Mouse (Mus musculus) kidney, postnatal 4 days (tissue): ENCODE results near the gene Gal.

ENCODE experiments used
- DNase-seq, 2 experiments: peaks; one replicate each; pipeline ENCODE4 v3.0.0; 2021; ENCODE audit warnings: mixed read lengths in 2 of 2

Gal gene

DNA sequence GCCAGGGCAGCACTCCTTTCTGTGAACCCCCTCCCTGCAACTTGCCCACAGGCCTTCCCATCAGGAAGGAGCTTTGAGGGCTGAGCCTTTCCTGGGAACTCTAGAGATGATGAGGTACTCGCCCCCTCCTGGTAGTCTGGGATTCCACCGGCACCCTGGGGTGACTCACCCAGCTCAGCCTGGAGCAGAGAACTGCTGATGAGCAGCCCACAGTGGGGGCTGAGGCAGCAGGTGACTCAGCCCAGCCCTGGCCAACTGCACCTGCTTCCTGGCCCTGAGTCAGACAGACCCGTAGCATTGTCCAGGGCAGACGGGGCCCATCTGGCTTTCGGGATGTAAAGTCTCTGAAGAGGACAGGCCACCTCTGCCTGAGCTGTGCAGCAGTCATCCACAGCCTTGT is 4.9 kb upstream of the Gal start:
- DNase-seq = peak in 1 of 2 experiments; percentile 13

DNA sequence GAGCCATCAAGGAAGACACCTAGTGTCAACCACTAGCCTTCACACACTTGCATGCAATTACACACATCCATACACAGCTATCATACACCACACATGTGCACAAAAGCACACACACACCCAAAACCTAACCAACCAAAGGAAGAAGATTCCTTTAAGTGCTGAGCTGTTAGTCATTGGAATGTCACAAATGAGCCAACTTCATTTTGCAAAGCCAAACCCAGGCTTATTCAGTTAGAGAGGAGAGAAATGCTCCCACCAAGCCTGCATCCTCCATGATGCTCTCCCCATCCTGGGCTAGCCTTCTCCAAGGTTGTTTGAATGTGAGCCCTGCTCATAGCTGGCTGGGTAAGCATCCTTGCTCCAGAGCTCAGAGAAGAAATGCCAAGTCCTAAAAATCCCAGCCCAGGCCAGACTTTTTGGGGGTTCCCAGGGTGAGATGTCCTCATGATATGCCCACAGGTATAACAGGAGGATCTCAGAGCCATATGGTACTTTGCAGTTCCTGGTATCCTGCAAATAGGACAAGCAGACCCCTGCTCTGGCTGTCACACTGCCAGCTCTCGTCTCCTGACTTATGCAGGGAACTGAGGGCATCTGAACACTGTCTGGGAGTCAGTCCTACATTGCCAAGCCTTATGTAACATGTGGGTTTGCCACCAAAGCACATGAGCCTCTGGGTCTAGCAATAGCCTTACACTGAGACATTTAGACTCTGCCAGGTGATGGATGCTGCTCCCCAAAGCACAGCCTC is 8.6 kb downstream of the Gal start:
- no peak for DNase-seq

DNA sequence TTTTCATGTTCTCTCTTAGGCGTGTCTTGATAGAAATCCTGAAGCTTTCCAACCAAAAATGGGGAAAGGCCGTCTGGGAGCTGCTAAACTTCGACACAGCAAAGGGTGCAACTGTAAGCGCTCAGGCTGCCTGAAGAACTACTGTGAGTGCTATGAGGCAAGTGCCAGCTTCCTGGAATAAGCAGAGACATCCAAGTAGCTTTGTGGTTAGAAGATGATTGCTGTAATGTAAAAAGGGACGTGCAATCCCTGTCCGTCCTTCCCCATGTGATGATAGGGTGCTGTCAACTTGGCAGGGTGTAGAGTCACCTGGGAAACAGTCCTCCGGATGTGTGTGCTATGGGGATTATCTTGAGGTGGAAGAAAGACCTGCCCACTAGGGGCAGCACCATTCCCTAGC is 10.3 kb downstream of the Gal start:
- DNase-seq = no peak

DNA sequence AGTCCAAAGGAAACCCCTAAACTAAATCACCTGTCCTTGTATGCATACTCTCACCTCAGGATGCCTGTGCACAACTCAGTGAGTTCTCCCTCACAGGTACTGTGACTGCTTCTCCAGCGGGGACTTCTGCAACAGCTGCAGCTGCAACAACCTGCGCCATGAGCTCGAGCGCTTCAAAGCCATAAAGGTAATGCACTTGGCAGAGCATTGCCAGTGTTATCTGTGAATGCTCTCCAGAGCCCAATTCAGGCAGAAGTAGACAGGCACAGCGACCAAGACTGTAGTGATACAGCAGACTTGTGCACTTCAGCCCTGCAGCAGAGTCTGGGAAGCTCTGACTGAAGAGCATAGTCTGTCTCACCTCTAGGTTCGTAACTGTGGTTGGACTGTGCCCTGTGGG is 12.0 kb downstream of the Gal start:
- DNase-seq = no peak

DNA sequence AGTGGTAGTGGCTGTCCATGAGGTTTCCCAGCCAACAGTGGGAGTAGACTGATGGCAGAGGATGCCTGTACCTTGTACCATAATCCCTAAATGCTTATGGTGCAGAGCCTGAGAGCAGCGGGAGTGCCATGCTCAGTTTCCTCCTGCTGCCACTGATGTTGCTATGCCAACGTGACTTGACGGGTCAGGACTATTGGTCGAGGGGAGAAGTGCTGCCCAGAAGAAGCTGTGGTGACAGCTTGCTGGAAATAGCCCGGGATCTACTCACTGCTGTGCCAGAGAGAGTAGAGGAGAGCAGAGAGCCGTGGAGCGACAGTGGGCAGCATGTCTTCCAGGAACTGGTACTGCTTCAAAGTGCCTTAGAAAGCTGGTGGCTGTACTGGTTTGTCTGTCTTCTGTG is 12.4 kb downstream of the Gal start:
- no peak for DNase-seq

DNA sequence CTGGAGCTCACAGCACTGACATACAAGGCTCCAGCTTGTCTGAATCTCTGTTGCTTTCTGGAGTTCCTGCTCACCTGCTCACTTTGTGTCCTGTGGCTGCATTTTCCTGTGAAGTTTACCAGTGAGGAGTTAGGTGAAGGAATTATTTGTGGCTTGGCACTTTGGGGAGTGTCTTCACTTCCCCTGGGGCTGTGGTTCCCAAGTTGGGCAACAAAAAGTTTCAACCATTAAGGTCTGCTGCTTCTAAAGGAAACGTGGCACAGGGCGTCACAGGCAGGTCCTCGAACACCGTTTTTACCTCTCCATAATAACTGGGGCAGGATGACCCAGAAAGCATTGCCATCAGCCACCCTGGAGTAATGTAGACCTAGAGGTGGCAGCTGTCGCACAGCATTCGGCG is 12.8 kb downstream of the Gal start:
- no peak for DNase-seq

DNA sequence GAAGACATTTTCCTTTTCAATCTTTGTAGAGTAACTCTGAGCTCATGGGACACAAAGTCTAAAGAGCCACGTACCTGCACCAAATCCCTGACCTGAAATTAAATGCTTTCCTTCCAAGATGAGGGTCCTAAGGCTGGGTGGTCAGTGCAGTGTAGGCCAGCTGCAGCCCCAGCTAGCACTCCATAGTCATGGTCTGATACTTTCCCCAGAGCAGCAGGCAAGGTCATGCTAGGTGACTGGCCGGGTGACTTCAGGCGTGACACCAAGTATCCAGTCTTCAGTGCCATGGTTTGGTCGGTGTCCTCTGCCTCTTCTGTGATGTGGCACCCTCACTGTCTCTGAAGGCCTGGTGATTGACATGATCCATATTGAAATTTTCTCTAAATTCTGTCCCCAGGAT is 14.3 kb downstream of the Gal start:
- DNase-seq = no peak

DNA sequence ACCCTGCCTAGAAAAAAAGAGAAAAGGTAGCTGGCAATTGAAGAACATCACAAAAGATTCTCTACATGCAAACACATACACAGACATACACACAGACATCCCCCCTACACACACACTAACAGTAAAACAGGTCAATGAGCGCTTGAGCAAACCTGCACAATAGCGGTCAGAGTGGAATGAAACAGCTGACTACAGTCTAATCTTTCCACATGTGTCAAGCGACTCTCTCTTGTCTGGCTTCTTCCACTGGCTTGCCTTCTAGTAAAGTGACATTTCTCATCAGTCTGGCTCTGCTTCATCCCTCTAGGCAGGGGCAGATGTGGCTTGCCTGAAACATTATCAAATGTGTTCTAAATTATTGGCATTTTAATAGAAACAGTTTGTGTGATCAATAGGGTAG is 20.1 kb downstream of the Gal start:
- no peak for DNase-seq

DNA sequence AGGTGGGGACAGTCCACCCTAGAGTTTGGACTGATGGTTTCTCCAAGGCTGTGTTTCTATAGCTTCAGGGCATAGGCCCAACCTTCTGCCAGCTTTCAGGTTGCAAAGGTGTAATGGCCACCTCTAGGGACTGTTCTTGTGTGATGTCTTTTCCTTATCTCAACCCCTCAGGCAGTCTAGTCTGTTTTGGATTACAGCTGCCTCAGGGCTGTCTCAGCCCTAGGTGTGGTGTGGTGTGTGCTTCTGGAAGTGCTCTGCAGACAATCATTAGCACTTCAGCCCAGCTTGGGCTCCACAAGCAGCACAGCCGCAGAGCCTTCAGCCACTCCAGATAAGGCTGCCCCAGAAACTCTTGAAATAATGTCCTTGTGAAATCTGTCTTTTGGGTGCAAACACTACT is 22.0 kb downstream of the Gal start:
- DNase-seq = no peak

DNA sequence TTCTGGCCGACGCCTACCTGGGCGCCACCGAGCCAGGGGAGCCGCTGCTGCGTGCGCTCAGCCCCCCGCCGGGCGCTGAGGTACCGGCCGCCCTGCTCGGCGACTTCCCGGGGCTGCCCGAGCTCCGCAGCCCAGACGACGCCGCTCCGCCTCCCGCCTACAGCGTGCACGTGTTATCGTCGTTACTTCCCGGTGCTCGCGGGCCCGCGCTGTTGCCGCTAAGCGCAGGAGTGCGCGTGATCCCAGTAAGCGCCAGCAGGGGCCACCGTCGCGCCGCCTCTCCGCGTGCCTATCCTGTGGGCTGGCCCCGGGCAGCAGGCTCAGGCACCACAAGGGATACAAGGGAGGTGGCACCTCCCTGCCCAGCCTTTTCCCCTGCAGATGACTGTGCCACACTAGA is 25.3 kb downstream of the Gal start:
- DNase-seq = peak; percentile 93 to 95

DNA sequence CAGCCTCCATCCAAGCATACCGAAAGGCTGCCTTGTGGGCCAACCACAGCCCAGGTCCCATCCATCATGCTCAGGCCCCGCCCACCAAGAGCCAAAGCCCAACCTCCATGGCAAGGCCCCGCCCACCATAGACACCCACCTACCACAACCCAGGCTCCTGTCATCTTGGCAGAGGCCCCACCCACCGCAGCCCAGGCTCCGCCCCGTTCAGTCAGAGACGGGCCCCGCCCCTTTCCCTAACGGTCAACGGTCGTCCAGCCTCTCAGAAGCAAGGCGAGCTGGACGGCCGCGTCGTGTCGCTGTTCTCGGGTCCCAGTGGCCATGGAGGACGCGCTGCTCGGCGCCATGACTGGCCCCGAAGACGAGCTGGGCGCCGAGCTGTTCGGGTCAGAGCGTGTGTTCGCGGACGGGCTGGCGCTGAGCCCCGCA is 25.7 kb downstream of the Gal start, which contains the start of gene Tesmin:
Gene Tesmin, plus strand, starts transcription at position 229 of the 429 bp plus-strand sequence.
- peak; percentile 97 to 98 for DNase-seq

DNA sequence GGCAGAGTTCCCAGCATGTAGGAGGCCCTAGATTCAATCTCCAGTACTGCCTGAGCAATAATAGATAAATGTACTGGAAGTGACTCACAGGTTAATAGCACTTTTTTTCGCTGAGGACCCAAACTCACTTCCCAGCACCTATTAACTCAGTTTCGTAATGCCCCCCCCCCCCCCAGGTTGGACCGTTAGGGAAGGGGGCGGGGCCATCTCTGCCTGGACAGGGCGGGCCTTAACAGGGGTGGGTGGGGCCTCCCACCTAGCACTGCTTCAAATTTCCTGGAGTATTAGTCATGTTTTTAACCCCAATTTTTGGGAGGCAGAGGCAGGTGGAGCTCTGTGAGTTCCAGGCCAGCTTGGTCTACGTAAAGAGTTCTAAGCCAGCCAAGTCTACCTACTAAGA is 26.3 kb downstream of the Gal start:
- DNase-seq = peak; percentile 16 to 23

DNA sequence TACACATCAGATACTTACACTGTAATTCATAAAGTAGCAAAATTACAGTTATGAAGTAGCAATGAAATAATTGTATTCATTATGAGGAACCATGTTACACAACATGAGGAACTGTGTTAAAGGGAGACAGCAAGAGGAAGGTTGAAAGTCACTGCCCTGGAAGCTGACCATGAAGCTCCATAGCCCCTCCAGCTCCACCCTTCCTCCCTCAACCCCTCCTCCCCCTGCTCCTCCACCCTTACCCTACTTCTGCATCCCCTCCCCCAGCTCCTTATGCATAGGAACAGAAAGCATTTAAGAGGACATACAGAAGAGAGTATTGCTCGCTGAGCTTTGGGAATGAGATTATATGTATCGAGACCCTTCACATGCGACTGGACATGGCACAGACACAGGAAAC is 35.7 kb downstream of the Gal start:
- no peak for DNase-seq

DNA sequence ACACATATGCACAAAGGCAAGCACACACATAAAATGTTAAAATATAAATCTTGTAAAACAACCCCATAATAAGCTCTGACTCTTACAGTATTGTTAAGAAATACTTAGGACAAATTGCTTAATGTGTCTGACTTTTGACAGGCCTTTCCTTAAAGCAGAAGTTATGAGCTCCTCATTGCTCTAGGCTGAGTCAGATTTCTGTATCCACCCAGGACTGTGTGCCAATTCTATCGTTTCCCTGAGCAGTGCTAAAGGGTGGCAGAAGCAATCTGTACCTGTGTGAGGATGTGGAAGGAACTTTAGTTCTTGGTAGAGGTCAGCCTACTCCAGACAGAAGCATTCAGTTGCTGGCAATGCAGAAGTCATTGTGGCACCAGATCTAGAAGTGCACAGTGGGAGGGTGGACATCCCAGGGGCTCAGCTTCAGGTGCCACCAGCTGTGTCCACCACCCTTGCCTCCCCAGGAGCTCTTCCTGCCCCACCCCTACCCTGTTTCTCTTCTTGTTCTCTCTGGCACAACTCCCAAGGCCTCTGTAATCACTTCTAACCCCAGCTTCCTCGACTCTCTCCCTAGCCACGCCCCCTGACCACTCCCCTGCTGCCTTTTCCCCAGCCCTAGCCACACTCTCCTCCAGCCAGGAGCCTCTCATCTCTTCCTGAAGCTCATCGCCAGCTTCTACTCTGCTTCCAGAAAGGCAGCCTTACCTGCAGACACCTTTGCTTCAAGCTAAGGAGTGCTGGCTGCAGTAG is 37.2 kb downstream of the Gal start:
- DNase-seq = peak; percentile 21 to 25

DNA sequence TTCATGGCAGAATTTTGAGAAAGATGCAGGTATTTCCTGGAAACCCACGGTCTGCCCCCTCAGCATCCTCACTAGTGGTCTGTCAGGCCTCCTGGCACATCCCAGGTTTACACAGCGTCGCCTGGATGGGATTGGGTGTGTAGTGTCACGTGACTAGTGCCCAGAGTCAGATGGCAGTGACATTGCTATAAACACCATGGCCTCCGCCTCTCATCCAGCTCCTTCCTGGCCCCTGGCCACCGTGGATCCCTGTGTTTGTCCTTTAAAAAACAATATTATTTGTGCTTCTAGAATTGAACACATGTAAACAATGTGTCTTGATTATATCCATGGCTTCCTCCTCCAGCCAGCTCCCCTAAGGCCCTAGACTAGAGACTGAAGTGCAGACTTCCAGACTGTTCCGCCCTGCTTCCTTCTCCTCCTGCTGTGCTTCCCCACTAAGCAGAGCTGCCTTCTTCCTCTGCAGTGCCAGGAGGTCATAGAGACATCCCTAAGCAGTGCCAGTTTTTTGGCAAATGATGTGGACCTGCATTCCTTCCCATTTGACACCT is 38.3 kb downstream of the Gal start:
- DNase-seq = no peak

DNA sequence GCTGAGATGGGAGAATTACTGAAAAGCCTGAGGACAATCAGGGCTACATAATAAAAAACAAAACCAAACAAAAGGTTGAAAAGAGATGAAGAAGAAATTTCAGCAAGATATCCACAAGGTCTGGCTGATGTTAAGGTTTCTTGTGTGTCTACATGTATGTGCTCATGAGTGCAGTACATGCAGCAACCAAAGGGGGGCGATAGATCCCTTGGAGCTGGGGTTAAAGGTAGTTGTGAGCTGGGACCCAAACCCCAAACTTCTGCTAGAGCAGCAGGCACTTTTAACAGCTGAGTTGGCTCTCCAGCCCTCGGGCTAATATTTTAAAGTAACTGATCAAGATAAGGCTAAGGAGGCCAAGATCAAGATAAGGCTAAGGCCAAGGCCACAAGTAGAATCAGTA is 40.3 kb downstream of the Gal start:
- DNase-seq = peak; percentile 42 to 49

DNA sequence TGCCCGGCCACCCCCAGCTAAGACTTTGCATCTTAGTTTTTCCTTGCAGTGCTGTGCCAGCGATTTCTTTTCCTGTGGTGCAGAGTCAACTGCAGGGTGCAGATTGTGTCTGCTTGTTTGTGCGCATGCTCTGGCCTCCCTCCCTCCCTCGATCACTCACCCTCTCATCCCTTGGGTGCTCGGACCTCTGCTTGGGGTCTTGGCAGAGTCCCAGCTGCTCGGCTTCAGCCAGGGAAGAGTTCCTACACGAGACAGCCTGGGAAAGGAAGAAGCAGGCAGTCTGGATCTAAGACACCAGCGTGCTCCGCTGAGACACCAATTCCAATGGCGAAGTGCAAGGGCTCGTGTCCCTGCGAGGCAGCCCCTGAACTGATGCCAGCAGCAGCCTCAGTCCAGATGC is 41.0 kb downstream of the Gal start:
- peak; percentile 36 to 47 for DNase-seq

DNA sequence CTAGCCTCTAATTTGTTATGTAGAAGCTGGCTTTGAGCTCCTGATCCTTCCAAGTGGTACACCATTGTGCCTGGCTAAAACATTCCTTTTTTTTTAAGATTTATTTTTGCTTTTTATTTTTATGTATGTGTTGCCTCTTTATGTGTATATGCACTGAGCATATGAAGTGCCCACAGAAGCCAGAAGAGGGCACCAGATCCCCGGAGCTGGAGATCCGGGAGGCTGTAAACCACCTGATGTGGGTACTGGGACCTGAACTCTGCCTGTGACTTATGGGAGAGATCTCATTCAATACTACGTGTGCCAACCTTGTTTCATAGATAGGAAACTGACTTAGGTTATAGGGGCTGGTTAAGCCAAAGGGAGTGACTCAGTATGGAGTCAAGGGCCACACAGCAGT is 46.1 kb downstream of the Gal start:
- DNase-seq = no peak

DNA sequence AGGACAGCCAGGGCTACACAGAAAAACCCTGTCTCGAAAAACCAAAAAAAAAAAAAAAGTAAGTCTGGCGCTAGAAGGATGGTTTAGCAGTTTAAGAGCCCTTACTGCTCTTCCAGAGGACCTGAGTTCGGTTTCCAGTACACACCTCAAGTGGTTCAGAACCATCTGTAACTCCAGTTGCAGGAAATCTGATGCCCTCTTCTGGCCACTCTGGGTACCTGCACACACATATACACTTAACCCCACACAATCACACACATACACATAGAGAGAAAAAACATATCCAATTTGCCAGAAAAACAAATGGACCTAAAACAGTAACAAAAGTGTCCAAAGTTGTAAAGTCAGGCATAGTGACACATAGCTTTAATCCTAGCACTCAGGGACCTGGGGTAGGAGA is 49.3 kb downstream of the Gal start:
- DNase-seq = no peak

DNA sequence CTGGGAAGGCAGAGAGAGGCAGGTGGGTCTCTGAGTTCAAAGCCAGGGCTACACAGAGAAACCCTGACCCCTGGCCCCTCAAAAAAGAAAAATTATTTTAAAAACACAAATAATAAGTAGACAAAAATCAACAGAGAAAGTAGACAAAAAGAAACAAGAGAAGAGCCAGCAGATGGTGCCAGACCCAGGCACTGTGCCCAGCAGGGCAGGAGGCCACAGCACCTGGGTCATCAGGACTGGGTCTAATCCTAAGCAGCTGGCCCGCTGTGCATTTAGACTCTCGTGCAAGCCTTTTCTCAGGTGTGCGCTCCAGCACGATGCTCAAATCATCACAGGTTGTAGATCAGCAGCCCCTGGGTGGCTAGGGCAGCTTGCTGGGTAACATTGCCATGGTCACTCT is 50.8 kb downstream of the Gal start:
- no peak for DNase-seq
